Mouse (Mus musculus) induced T-regulatory cell, adult 2 months (primary cell): ENCODE results near the gene Cplx3.

Source experiments
- DNase-seq: peaks from one replicate; pipeline ENCODE4 v3.0.0-alpha.2; 2012; ENCODE audit warnings: low read depth

Gene Cplx3

DNA sequence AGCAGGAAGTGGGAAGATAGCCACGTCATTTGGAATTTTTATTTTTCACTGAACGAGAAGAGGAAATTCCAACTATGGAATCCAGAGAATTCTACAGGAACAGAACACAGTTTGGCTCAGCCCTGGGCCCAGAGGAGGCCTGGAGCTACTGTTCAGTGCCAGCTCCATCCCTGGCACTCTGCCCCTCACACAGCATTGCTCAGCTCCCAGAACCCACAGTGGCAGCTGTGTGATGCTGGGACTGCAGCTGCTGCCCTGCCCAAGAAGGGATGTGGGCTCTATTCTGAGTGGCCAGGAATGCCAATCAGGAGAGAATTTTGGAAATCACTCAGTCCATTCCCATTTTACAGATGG, 4.8 kb downstream of the Cplx3 start:
- DNase-seq = no peak

DNA sequence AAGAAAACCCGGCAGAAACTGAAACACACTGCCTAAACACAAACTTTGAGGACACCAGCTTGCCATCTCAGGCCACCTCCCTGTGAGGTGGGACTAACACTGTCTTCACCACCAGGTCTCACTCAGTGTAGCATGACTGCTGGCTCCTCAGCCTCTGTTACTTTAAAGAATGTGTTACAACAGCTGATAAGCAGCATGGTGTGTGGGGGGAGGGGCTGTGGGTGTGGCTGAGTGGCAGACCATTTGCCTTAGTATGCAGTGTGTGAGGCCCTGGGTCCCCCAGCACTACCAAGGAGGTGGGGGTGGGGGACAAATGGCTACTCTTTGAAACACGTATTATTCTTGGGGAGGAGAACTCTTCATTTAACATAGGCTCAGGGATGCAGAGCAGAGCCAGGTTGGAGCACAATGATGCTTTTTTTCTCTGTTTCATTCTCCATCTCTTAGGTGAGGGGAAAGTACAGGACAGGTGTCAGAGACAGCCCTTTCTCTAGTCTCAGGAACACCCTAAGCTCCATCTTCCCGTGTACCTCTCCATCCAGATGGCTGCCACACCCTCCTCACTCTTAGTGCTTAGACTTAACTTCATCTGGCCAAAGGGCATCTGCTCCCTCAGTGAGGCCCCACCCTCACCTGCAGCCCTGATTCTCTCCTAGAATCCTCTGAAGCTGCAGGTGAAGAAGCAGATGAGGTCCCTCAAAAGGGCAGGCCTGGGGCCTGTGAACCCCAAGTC, 5.3 kb downstream of the Cplx3 start:
- no peak for DNase-seq

DNA sequence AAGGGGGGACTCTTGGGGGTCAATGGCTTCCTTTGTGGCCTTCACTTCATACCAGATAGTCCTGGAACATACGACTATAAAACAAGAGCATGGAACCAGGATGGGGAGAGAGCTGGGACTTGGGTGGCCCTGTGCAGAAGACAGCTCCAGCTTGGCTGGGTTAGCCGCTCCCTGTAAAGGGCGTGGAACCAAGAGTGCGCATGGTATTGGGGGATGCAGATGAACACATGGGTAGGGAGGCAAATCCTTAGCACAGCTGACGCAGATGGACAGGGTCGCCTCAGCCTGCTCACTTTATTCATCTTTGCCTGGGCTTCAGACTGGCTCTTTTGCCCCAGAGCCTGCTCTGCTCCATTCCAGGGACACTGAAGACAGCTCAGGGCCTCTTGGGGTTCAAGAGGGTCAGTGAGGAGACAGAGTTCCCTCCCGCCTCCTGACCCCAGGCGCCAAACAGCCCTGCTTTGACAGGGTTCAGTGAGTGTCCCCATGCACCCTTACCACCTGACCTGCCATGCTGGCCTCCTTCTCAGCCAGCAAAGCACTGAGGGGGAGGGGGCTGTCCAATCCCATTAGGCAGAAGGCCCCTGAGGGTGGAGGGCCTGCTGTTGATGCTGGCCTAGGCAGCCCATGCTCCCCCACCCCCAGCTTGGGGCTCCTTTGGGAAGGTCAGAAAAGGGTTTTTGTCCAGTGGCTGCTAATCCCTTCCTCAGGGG, 7.1 kb downstream of the Cplx3 start:
- DNase-seq = no peak

DNA sequence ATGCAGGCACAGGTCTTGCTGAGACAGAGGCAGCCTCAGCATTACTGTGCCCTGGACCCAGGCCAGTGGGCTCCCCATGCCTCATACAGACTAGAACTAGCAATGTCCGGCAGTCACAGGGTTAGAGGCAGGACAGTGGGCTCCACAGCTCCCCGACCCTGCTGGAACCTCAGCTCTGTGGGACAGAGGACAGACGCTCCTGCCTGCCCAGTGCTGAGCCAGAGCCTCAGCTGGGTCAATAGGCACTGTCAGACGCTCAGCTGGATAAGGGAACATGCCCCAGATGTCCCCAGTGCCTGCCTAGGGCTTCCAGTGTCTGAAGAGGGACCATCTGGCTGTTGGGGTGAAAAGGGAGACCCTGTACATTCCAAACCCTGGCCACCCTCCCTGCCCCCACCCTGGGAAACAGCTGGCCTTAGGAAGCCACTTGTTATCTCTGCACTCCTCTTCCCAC, 8.1 kb downstream of the Cplx3 start:
- DNase-seq = no peak

DNA sequence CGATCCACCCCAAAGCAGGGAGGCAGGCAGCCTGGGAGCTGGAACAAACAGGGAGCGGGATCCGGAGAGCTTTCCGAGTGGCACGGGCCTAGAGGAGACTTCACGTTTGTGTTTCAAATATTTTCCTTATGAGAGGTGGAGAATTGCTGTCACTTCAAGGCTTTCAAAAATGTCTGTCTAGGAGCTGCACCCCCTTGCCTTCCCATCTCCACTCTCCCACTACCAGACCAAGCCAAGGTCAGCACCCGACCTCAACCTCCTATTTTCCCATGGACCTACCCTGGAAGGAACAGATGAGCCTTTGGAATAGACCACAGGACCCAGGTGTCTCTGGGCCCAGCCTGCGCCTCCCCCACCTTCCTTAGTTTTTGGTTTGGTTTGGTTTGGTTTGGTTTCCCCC, 8.8 kb downstream of the Cplx3 start:
- no peak for DNase-seq

DNA sequence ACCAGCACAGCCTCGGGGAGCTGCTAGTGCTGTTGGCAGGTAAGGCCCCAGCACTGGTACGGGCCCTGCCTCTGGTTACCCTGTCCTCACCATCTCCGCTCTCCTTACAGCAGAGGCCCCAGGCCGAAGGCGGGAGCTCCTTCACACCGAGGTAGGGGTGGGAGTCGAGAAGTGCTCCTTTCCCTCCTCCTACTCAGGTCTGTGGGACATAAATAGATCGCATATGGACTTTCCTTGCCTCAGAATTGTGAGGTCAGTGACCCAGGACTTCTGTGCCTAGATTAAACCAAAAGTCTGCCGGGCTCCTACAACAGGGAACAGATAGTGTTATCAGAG, 11.9 kb downstream of the Cplx3 start:
- DNase-seq = no peak

DNA sequence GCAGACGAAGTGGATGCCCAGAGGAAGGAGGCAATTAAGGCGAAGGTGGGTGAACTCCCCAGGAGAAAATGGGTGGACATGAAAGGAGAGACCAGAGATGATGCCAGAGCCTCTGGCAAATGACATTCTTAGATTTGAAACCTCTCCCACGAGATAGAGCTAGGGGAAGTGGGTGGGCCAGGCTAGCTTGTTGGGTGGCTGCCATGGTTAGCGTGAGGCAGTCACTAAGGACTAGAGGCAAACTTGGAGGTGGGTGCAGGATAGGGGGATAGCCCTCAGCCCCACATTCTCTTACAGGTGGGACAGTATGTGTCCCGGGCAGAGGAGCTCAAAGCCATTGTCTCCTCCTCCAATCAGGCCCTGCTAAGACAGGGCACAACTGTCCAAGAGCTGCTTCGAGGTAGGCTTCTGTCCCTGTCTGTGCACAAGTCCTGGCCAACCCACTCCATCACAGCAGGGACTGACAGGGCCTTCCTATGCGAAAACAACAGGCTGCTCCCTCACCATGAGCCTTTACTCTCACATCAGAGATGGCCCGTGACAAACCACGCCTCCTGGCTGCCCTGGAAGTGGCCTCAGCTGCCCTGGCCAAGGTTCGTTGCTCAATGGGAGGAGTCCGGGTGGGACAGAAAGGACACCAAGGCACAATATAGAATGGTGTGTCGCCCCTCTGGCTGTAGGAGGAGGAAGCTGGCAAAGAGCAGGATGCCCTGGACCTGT, 12.5 kb downstream of the Cplx3 start:
- no peak for DNase-seq

DNA sequence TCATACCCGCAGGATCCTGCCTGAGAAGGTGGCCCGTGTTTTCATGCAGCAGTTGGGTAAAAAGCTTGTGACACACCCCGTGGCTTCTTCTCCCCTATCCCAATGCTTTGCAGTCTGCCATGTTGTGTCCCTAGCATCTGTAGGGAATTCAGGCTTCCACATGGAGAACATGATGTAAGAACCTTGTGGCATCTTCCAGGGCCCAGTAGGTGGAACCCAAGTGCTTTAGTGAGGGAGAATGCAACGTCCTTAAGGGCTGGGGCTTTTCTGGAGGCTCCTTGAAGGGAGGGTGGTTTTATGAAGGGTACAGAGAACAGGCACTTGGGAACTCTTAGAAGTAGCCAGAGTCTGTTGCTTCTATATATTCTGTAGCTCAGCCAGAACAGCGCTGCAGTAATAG, 15.4 kb downstream of the Cplx3 start:
- DNase-seq = peak; percentile 24

DNA sequence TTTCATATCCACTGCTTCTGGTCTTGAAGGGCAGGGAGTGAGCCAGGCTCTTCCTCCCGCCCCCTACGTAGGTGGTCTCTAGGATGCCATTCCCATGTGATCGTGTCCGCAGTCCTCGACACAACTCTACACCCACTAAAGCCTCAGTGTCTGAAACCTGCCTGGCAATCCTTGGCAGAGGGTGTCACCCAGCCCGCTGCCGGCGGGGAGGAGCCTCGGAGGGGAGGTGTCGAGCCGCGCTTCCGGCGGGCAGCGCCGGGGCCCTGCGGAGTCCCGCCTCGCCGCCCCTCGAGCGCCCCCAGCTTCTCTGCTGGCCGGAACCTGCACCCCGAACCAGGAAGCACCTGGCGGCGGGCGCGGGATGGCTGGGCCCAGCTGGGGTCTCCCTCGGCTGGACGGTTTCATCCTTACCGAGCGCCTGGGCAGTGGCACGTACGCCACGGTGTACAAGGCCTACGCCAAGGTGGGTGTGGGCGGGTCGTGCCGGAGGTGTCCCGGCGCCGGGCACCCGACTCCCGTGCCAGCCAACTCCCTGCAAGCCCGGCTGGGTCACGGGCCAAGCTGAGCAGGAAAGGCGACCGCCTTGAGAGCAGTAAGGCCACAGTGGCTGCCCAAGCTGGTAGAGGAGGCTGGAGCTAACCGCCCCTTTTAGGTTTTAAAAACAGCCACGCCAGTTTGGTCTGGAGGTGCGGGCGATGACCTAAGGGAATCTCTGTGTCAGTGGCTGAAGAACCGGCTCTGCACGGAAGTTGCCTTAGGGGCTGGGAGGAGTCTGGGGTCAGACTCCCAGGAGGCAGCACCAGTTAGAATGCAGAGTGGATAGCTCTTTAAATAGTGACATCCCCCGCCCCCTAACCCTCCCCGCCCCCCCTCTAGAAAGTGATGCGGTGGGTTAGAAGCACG, 16.6 kb downstream of the Cplx3 start, which contains the start of gene Ulk3:
TSS of gene Ulk3 (plus strand) at position 229 of the 903 bp plus-strand sequence.
- DNase-seq = peak; percentile 87

DNA sequence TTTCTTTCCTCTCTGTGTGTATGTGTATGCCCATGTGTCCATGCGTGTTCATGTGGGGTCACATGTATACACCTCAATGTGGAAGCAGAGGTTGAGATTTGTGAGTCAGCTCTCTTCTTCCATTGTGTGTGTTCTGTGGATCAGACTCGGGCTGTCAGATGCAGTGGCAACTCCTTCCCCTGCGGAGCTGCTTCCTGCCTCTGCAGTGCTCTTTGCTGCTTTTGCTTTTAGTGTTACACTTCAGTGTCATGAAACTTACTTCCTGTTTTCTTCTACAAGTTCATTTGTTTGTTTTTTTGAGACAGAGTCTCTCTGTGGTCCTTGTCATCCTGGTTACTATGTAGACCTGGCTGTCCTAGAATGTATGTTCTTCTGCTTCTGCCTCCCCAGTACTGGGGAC, 21.1 kb downstream of the Cplx3 start:
- DNase-seq = peak; percentile 67

DNA sequence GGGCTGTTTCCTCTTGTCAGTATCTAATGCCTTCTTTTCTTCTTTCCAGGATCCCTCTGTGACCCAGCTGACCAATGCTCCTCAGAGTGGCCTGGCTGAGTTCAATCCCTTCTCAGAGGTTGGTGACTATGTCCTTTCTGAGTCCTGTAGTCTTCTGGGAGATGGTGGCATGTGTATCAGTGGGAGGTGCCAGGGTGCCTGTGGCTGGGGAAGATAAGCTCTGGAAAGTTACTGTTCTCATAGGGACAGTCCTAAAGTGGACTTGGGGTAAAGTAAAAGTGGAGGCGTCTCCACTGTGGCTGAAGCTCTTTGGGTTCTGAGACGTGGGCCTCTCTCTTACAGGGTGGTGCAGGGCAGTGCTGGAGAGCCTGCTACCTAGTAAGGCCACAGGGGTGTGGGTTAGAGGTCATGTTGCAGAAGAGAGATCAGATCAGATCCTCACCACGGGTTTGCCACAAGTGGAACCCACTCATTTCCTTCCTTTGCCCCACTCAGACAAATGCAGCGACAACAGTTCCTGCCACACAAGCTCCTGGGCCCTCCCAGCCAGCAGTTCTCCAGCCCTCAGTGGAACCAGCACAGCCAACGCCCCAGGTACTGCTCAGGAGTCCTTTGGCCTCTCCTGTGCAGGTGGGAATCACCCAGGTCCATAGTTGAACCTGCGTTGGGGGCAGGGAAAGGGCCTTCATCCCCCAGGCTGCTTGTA, 28.8 kb downstream of the Cplx3 start:
- DNase-seq = peak; percentile 65

DNA sequence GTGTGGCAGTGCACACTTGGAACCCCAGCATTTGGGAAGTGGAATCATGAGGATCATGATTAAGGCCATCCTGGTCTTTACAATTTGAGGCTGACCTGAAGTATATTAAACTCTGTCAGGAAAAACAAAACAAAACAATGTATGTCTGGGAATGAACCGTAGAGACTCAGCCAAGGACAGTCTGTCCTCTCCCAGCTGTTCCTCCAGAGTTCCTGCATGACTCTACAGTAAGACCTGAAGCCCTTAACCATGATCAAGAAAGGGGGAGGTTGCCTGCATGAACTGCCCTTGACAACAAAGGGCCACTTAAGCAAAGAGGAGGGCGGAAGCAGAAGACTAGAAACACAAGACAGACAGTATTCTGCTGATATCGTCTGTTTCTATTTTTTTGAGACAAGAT, 30.5 kb downstream of the Cplx3 start:
- DNase-seq = no peak

DNA sequence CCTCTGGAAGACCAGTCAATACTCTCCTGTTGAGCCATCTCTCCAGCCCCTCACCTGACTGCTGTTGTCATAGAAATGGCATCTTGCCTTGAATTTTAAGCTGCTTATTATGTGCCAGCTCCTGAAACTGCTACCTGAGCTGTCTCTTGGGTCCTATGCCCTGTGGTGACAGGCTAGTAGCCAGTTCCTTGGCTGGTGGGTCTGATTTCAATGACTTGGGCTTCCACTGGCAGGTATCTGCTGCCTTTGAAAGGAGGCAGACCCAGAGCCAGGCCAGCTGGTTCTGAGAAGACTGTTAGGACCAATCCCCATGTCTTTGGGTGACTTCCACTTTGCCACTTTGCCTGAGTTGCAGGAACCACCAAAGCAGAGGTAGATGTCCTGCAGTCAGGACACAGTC, 31.7 kb downstream of the Cplx3 start:
- no peak for DNase-seq

DNA sequence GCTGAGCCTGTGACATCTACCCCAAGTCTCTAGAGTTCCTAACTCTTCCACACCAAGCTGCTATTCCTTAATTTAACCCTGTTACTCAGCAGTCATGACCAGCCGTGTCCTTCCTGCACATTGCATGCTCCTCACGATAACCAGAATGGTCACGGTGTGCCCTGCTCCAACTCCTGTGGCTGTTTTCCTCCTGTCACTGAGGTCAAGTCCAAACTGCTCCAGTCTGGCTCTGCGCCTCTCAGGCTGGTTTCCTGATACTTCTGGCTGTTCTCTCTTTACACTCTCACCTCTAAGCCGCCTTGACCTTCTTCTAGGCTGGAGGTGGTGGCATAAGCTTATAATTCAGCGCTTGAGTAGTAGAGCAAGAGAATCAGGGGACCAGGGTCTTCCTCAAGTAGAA, 37.6 kb downstream of the Cplx3 start:
- no peak for DNase-seq

DNA sequence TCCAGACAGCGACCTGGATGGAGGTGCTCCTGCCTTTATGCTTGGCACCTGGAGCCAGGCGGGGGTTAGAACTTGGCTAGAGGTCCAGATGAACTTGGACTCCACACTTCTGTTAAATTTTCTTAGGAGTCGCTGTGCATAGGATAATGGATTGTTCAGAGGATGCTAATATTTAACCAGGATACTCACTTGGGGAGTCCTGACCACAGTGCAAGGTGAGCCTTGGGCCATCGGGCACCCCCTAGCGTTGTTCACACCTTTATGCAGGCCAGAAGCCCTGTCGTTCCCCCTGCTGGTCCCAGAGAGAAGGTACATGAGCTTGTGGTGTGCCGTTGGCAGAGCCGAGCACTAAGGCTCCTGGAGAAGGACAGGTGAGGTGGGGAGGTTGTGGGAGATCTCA, 39.2 kb downstream of the Cplx3 start:
- DNase-seq = no peak

DNA sequence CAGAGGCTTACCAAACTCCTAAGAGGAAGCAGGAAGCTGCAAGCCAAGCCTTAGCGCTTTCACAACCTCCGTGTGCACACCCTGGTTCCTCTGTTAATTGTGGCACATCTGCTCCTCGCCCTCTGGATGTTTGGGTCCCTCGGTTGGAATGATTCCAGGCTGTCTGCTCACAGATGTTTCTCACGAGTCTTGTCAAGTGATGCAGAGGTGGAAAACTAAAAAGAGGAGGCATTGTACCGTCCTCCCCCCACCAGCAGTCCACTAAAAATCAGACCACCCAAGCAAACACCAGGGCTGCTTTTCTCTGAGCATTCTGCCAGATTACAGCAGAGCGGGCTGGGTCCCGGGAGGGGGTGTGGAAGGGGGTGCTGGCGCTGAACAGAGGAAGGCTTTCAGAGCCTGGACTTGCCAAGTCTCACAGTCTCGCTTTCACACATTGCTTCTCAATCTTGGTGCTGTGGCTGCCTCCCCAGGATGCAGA, 40.3 kb downstream of the Cplx3 start:
- DNase-seq = no peak

DNA sequence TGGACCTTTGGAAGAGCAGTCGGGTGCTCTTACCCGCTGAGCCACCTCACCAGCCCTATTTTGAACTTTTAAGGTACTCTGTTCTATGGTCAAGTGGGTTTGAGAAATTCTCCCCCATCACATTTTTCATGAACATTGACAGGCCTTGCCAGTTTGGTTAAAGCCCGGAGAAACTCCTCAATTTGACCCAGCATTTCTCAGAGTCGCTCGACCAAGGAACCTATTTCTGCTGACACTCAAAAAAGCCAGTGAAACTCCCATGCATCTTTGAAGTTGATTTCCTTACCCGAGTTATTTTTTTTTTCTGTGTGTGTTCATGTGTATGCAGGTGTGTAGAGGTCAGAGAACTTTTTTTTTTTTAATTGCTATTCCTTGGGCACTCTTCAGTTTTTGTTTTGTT, 41.5 kb downstream of the Cplx3 start:
- no peak for DNase-seq

DNA sequence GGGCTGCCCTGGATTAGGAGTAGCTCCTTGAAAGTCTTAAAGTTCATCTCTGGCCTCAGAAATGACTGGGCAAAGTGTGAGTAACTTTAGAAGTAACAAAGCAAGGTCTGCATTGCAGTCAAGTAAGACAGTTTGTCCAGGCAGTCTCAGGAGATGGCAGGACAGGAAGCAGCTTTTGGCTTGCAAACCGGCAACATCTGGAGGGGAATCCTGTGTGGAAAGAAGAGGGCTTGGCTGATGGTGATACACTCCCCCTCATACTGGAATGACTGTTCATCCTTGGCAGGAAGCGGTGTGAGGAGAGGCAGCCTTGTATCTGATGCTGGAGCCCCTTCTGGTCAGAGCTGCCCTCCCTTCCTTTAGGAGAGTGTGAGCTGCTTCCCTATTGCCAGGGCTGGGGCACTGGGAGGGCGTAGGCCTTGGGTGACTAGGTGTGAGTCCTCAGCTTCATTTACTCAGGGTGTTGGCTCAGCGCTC, 43.1 kb downstream of the Cplx3 start:
- peak; percentile 39 for DNase-seq

DNA sequence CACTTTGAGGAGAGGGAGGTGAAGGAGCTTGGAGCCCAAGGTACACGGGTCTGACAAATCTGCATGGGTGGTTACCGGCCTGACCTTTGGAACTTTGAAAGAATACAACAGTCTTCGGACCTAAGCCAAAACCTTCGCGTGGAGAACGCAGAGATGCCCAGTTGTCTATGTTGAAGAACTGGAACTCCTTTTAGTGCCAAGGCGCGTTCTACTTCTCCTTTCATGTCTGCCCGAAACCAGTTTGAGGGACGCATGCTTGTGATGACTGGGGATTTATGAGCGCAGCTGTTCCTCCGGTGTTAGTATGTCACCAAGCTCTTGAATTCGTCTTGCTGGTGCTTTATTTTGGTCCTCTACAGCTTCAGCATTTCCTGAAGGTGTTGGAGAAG, 44.4 kb downstream of the Cplx3 start:
- peak; percentile 40 for DNase-seq

DNA sequence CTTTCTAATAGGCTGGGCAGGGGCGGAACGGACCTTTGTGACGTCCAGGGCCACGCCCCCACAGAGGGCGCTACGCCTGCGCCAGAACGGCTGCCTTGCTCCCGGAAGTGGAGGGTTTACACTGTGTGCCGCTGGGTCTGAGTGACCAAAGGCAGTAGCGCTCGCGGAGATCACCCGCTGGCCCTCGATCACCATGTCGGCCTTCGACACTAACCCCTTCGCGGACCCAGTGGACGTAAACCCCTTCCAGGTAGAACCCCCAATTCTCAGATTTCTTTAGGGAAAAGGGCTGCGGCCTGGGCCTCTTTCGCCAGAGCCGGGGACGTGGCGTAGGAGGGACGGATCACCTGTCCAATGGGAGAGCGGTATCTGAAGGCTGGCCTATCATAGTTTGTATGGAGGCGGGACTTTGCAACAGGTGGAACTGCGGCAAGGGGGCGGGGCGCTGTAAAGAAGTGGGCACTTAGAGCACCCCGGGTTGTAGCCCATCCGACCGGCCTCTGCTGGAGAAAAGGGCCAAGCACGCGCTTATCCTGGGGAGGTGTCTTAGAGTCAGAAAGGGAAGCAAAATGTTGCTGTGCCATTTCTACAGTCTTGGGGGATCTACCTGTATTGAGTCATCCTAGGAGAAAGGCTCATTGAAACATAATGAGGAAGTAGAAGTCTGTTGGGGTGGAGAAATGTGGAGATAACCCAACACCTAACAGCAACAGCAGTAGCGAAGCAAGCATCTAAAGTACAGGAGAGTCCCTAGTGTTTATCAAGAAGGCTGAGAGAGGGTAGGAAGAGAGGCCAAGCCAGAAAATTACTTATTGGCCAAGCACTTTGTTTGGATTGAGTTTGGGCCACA, 45.0 kb downstream of the Cplx3 start, which contains the start of gene Scamp2:
TSS of gene Scamp2 (plus strand) at position 83 of the 850 bp plus-strand sequence.
- peak; percentile 96 for DNase-seq
